Mouse (Mus musculus) stomach, postnatal 0 days (tissue): ENCODE measurements around the gene Pde1c. TPM values are rescaled to one million over a fixed set of nuclear protein-coding genes. Genes with fewer than 3 reads are reported as not detected.

Source experiments
- ATAC-seq: fragments of 200-750 bp; cut with Nextera tagmentation; 2 replicates; pipeline ENCODE4 v1.8.0; 2017; ENCODE audit not compliant: low FRiP score, low TSS enrichment
- DNase-seq: peaks from one replicate; pipeline ENCODE4 v3.0.0-alpha.2; 2016; ENCODE audit warnings: low spot score
- H3K27ac ChIP-seq: fragments of 300-500 bp; sonication (generic); replicated peaks from 2 replicates; pipeline ENCODE4 v1.5.1; 2014; ENCODE audit warnings: mild to moderate bottlenecking, control low read depth
- H3K27me3 ChIP-seq: fragments of 300-500 bp; sonication (generic); 2 replicates; pipeline ENCODE4 v1.6.1; 2014; ENCODE audit warnings: low read length; ENCODE audit not compliant: control insufficient read depth, insufficient read depth
- H3K36me3 ChIP-seq: fragments of 300-500 bp; sonication (generic); 2 replicates; pipeline ENCODE4 v1.6.1; 2014; ENCODE audit warnings: low read length, mixed read lengths; ENCODE audit not compliant: control insufficient read depth, insufficient read depth
- H3K4me1 ChIP-seq: fragments of 300-500 bp; sonication (generic); replicated peaks from 2 replicates; pipeline ENCODE4 v1.6.1; 2014; ENCODE audit warnings: antibody characterized with exemption; ENCODE audit not compliant: control insufficient read depth, insufficient read depth
- H3K4me2 ChIP-seq: fragments of 300-500 bp; sonication (generic); replicated peaks from 2 replicates; pipeline ENCODE4 v1.6.1; 2014; ENCODE audit warnings: low read depth, mild to moderate bottlenecking, control low read depth, moderate library complexity
- H3K4me3 ChIP-seq: fragments of 300-500 bp; sonication (generic); 2 replicates; pipeline ENCODE4 v1.5.1; 2014; ENCODE audit warnings: low read depth, low read length, control low read depth
- H3K9ac ChIP-seq: fragments of 300-500 bp; sonication (generic); 2 replicates; pipeline ENCODE4 v1.6.1; 2014; ENCODE audit warnings: mild to moderate bottlenecking, low read length, control low read depth, mixed read lengths
- H3K9me3 ChIP-seq: fragments of 300-500 bp; sonication (generic); 2 replicates; pipeline ENCODE4 v1.6.1; 2016; ENCODE audit warnings: low read length; ENCODE audit not compliant: control insufficient read depth
- CTCF ChIP-seq: IDR thresholded peaks from 2 replicates; pipeline ENCODE4 v1.5.1; 2016; ENCODE audit warnings: antibody characterized with exemption, low read depth, mild to moderate bottlenecking, moderate library complexity
- EP300 ChIP-seq: optimal IDR thresholded peaks from 2 replicates; pipeline ENCODE3; 2016; ENCODE audit warnings: antibody characterized with exemption
- WGBS: fragments of 180-500 bp; shearing (Covaris S2); extraction: QIAGEN DNeasy Blood & Tissue Kit; methylation state at CpG from one replicate; pipeline ENCODE4 v1.1.7; 2014; 5-methylcytosine and 5-hydroxymethylcytosine counted together
- polyA plus RNA-seq: library from polyadenylated mRNA; unstranded; fragments of >200 nt; fragmentation: Nextera tagmentation; extraction: Ambion mirVana; gene quantifications from 2 replicates; pipeline ENCODE4 v1.2.1, GENCODE M21; 2015

Pde1c gene
- polyA plus RNA-seq, 1 experiment from 2014 or later: 1.8 TPM

DNA sequence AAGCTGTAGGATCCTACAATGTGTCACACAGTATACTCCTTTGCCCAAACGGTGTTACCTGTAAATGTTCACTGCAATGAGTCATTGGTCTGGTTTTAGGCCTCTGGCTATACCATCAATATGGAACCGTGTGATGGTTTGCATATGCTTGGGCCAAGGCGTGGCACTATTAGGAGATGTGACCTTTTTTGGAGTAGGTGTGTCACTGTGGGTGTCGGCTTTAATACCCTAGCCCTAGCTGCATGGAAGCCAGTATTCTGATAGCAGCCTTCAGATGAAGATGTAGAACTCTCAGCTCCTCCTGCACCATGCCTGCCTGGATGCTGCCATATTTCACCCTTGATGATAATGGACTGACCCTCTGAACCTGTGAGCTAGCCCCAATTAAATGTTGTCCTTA, 304.4 kb downstream of the Pde1c start:
- no peak for ATAC-seq
- TF ChIP-seq EP300 (no peak), CTCF (no peak)
- 85% methylated on average over 4 of the region's 4 CpGs for WGBS

DNA sequence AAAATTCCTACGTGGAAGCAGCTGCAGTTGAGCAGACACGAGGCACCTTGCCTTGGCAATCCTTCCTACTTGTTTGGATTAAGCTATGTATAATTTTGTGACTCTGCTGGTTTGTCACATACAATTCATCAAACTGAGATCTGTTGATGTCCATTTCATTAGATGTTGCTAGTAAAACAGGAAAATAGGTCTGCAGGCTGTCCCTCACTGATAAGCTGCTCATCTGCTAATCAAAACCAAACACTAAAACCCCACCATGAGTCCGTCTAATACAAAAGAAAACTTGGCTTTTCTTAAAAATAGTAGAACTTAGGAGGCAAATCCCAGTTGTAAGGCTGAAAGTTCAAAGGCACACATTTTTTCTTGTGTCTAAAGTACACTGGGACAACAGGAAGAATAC, 308.8 kb downstream of the Pde1c start:
- DNase-seq (no peak), ATAC-seq (no peak)
- Histone ChIP-seq H3K9ac (no peak overlapping the region), H3K9me3 (no peaks in the 10 kb centered on the region), H3K4me3 (no peak overlapping the region), H3K27me3 (no peaks in the 10 kb centered on the region), H3K36me3 (no peaks in the 10 kb centered on the region), H3K4me1 (no peaks in the 10 kb centered on the region), H3K4me2 (no peak overlapping the region), H3K27ac (no peak overlapping the region)
- 48% methylated on average over 3 of the region's 3 CpGs for WGBS
- TF ChIP-seq CTCF (no peak), EP300 (no peak)

More for the DNA sequence above, 304.4 kb downstream of the Pde1c start:
- H3K9me3 ChIP-seq: no peaks in the 10 kb centered on the region
- H3K4me1 ChIP-seq: no peaks in the 10 kb centered on the region
- H3K27ac ChIP-seq: no peak overlapping the region
- H3K36me3 ChIP-seq: no peaks in the 10 kb centered on the region
- no peak overlapping the region for H3K4me2 ChIP-seq
- no peak for DNase-seq
- no peak overlapping the region for H3K4me3 ChIP-seq
- H3K9ac ChIP-seq: no peak overlapping the region
- H3K27me3 ChIP-seq: no peaks in the 10 kb centered on the region

DNA sequence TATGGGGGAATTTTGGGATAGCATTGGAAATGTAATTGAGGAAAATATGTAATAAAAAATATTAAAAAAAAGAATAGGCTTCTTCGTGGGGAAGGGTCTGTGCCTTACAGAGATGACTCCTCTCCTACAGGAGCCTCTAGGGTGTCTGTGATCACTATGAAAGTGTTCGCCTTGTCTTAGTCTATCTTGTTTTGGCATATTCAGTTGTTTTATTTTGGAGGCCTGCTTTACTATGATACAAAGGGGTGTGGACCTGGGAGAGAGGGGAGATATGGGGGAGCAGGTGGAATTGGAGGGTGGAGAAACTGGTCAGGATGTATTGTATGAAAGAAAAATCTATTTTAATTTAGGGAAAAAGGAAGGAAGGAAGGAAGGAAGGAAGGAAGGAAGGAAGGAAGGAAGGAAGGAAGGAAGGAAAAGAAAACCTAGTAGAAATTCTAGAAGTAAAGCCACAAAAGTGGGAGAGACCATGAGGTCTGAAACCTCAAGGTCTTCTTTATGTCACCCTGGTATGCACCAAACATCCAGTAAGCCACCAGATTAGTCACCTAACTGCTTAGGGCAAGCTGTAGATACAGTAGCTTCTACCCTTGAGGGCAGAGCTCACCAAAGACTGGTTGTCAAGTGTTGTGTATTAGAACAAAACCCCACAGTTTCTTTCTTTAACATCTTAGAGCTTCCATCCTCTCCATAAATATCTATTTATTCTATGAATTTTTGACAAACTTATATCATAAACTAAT, 311.2 kb downstream of the Pde1c start:
- Histone ChIP-seq H3K36me3 (no peaks in the 10 kb centered on the region), H3K9me3 (no peaks in the 10 kb centered on the region), H3K27me3 (no peaks in the 10 kb centered on the region), H3K27ac (no peak overlapping the region), H3K4me1 (no peaks in the 10 kb centered on the region), H3K9ac (no peak overlapping the region), H3K4me2 (no peak overlapping the region), H3K4me3 (no peak overlapping the region)
- DNase-seq (no peak), ATAC-seq (no peak)
- 92% methylated on average over 2 of the region's 2 CpGs for WGBS
- no peak for TF ChIP-seq EP300
- no peak for TF ChIP-seq CTCF

DNA sequence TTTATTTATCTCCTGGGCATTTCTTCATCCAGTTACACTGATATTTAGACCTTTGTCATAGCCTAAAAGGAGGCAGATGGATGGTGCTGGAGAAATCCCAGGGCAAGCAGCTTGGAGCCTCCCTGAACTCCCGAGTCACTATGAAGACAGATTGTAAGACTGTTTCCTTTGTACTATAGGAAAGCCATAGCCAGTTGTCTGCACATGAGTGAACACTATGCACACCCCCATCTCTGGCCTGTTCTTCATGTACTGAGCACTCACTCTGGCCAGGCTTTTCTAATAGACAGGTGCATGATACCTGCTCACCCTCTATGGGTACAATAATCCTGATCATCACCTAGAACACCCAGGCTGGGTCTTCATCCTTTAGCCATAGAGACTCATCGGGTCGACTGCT, 318.8 kb downstream of the Pde1c start:
- H3K27ac ChIP-seq: no peak overlapping the region
- no peaks in the 10 kb centered on the region for H3K4me1 ChIP-seq
- no peaks in the 10 kb centered on the region for H3K36me3 ChIP-seq
- no peak overlapping the region for H3K4me2 ChIP-seq
- TF ChIP-seq EP300 (no peak), CTCF (no peak)
- ATAC-seq (no peak), DNase-seq (no peak)
- no peaks in the 10 kb centered on the region for H3K9me3 ChIP-seq
- 78% methylated on average over 3 of the region's 3 CpGs for WGBS
- no peak overlapping the region for H3K9ac ChIP-seq
- H3K4me3 ChIP-seq: no peak overlapping the region
- no peaks in the 10 kb centered on the region for H3K27me3 ChIP-seq

DNA sequence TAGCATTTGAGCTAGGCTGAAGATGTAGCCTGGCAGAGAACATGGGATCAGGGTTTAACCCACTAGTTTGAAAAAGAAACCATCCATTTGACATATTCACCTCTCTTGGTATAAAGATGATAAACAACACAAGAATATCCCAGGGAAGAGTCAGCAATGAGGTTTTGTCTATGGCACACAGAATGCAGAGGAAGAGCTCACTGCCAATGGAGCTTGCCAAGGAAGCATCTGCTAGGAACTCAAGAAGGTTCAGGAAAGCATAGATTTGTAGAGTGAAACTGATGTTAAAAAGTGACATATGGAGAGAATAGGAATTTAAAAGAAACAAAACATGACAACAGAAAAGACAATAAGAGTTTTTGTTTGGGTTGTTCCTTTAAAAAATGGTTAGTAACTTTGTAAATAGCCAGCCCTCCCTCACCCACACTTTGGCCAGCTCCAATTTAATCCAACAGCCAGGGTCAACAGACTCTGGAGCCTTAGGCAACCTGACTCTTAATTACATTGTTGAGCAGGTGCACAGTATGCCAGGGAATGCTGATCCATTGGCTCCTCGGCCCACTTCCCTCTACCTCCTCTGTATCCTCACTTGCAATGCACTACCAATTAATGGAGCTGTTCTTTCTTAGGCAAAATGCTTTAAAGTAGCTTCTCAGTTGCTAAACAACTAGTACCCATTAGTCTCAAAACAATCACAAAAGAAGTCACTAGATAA, 377.3 kb downstream of the Pde1c start:
- H3K36me3 ChIP-seq: no peaks in the 10 kb centered on the region
- H3K27ac ChIP-seq: no peak overlapping the region
- no peak overlapping the region for H3K4me2 ChIP-seq
- TF ChIP-seq EP300 (no peak), CTCF (no peak)
- no peak overlapping the region for H3K9ac ChIP-seq
- no peaks in the 10 kb centered on the region for H3K27me3 ChIP-seq
- no peaks in the 10 kb centered on the region for H3K9me3 ChIP-seq
- 59% methylated on average over 1 of the region's 1 CpGs for WGBS
- no peak overlapping the region for H3K4me3 ChIP-seq
- H3K4me1 ChIP-seq: no peaks in the 10 kb centered on the region
- ATAC-seq (no peak), DNase-seq (no peak)

DNA sequence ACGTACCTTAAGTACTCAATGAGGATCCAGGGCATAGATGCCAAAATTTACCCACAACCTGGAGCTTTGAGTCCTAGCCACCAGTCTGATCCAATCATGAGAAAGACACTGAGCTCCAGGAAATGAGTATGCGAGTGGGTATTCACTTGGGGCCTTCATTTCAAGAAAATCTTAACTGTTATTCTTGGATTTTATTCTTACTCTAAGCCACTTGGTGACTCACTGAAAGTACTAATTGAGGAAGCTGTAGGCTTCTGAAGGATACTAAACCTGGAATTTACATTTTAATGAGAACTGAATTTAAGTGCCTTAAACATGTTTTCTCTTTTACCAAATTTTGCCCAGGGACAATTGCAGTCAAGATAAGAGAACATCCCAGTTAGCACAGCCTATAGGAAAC, 392.4 kb downstream of the Pde1c start:
- ATAC-seq: no peak
- no peak for DNase-seq
- no peak overlapping the region for H3K27ac ChIP-seq
- no peaks in the 10 kb centered on the region for H3K36me3 ChIP-seq
- WGBS: 83% methylated on average over 2 of the region's 2 CpGs
- no peak overlapping the region for H3K9ac ChIP-seq
- H3K4me3 ChIP-seq: no peak overlapping the region
- TF ChIP-seq EP300: no peak
- TF ChIP-seq CTCF: no peak
- H3K4me2 ChIP-seq: no peak overlapping the region
- H3K9me3 ChIP-seq: no peaks in the 10 kb centered on the region
- no peaks in the 10 kb centered on the region for H3K4me1 ChIP-seq
- H3K27me3 ChIP-seq: no peaks in the 10 kb centered on the region
